Mouse (Mus musculus): Measurements from ENCODE around the gene Bola1. TPM values are rescaled to one million over a fixed set of nuclear protein-coding genes. Genes with fewer than 3 reads are reported as not detected.
"Not testable (repeated sequence)": the region's sequence is repeated elsewhere in the genome, so short reads cannot be mapped to it uniquely, and the experiment has no call there.

Bola1 gene
- polyA plus RNA-seq, 1 experiment = 55.4 TPM

GRCm38 (mm10) chr3:96239949-96240798 lies 20.7 kb upstream of the Bola1 start, which contains the start of gene Hist2h2aa2:
Gene Hist2h2aa2 (minus strand): TSS chr3:96240276.
- peaks cover 13% of the 10 kb centered on the region for H3K4me1 ChIP-seq (replicated peaks; ENCODE audit: control insufficient read depth, insufficient read depth, low read length)
- peak; percentile 53 for TF ChIP-seq POLR2A (IDR thresholded peaks at IDR 0.05; ENCODE audit: control insufficient read depth, extremely low read depth, insufficient read depth, low read length, poor library complexity)
- H3K27me3 ChIP-seq (ENCODE audit: control insufficient read depth, insufficient read depth, low read length); H3K36me3 ChIP-seq (ENCODE audit: control insufficient read depth, insufficient read depth, low read length): not testable (repeated sequence)
- peak; percentile 93 for DNase-seq
- H3K27ac ChIP-seq (ENCODE audit: control insufficient read depth, insufficient read depth, low read length) = peak within 1 kb of the TSS; percentile 91
- peak within 1 kb of the TSS; percentile 68 for H3K4me3 ChIP-seq (ENCODE audit: control insufficient read depth, insufficient read depth, low read length)
- WGBS = 3% methylated on average over 38 of the region's 85 CpGs

GRCm38 (mm10) chr3:96238954-96239793 lies 19.7 kb upstream of the Bola1 start, which contains the start of gene Hist2h3c2:
Gene Hist2h3c2 (minus strand): TSS chr3:96239127.
- WGBS = 2% methylated on average over 15 of the region's 68 CpGs
- not testable (repeated sequence) for H3K36me3 ChIP-seq (ENCODE audit: control insufficient read depth, insufficient read depth, low read length); DNase-seq; H3K27me3 ChIP-seq (ENCODE audit: control insufficient read depth, insufficient read depth, low read length)
- Histone ChIP-seq H3K27ac (ENCODE audit: control insufficient read depth, insufficient read depth, low read length) (peak within 1 kb of the TSS; percentile 91), H3K4me3 (ENCODE audit: control insufficient read depth, insufficient read depth, low read length) (peak within 1 kb of the TSS; percentile 68), H3K4me1 (replicated peaks; ENCODE audit: control insufficient read depth, insufficient read depth, low read length) (peaks cover 11% of the 10 kb centered on the region)

- TF ChIP-seq CTCF (IDR thresholded peaks at IDR 0.05; ENCODE audit: borderline replicate concordance, control insufficient read depth, extremely low read depth, insufficient read depth, low read length, poor library complexity) (no peak), POLR2A (IDR thresholded peaks at IDR 0.05; ENCODE audit: control insufficient read depth, extremely low read depth, insufficient read depth, low read length, poor library complexity) (no peak)
- Histone ChIP-seq H3K4me1 (replicated peaks; ENCODE audit: control insufficient read depth, insufficient read depth, low read length) (peaks cover 7% of the 10 kb centered on the region), H3K27me3 (ENCODE audit: control insufficient read depth, insufficient read depth, low read length) (no peaks in the 10 kb centered on the region), H3K4me3 (ENCODE audit: control insufficient read depth, insufficient read depth, low read length) (peak overlapping the region; percentile 45), H3K36me3 (ENCODE audit: control insufficient read depth, insufficient read depth, low read length) (no peaks in the 10 kb centered on the region), H3K27ac (ENCODE audit: control insufficient read depth, insufficient read depth, low read length) (peak overlapping the region; percentile 62)
- no peak for DNase-seq
- WGBS = 6% methylated on average over 12 of the region's 12 CpGs
These were observed 18.5 kb upstream of the Bola1 start for GRCm38 (mm10) chr3:96237904-96238511.

- DNase-seq = no peak
- H3K36me3 ChIP-seq (ENCODE audit: control insufficient read depth, insufficient read depth, low read length) = no peaks in the 10 kb centered on the region
- peak overlapping the region; percentile 26 for H3K4me3 ChIP-seq (ENCODE audit: control insufficient read depth, insufficient read depth, low read length)
- H3K27ac ChIP-seq (ENCODE audit: control insufficient read depth, insufficient read depth, low read length) = 0 out of 2 replicates have a peak overlapping the region, but pooled peaks have one; percentile 31
- TF ChIP-seq POLR2A (IDR thresholded peaks at IDR 0.05; ENCODE audit: control insufficient read depth, extremely low read depth, insufficient read depth, low read length, poor library complexity) (no peak), CTCF (IDR thresholded peaks at IDR 0.05; ENCODE audit: borderline replicate concordance, control insufficient read depth, extremely low read depth, insufficient read depth, low read length, poor library complexity) (no peak)
- H3K27me3 ChIP-seq (ENCODE audit: control insufficient read depth, insufficient read depth, low read length) = no peaks in the 10 kb centered on the region
- peaks cover 6% of the 10 kb centered on the region for H3K4me1 ChIP-seq (replicated peaks; ENCODE audit: control insufficient read depth, insufficient read depth, low read length)
- WGBS = 60% methylated on average over 7 of the region's 7 CpGs
These were observed 17.9 kb upstream of the Bola1 start for GRCm38 (mm10) chr3:96237335-96237903.

GRCm38 (mm10) chr3:96236834-96237334 lies 17.4 kb upstream of the Bola1 start:
- no peaks in the 10 kb centered on the region for H3K36me3 ChIP-seq (ENCODE audit: control insufficient read depth, insufficient read depth, low read length)
- no peak overlapping the region for H3K4me3 ChIP-seq (ENCODE audit: control insufficient read depth, insufficient read depth, low read length)
- TF ChIP-seq POLR2A (IDR thresholded peaks at IDR 0.05; ENCODE audit: control insufficient read depth, extremely low read depth, insufficient read depth, low read length, poor library complexity) (no peak), CTCF (IDR thresholded peaks at IDR 0.05; ENCODE audit: borderline replicate concordance, control insufficient read depth, extremely low read depth, insufficient read depth, low read length, poor library complexity) (no peak)
- WGBS = 80% methylated on average over 4 of the region's 4 CpGs
- H3K27ac ChIP-seq (ENCODE audit: control insufficient read depth, insufficient read depth, low read length) = no peak overlapping the region
- no peak for DNase-seq
- H3K4me1 ChIP-seq (replicated peaks; ENCODE audit: control insufficient read depth, insufficient read depth, low read length) = peaks cover 3% of the 10 kb centered on the region; the same call in 1 of the 2 replicates
- no peaks in the 10 kb centered on the region for H3K27me3 ChIP-seq (ENCODE audit: control insufficient read depth, insufficient read depth, low read length)

GRCm38 (mm10) chr3:96235836-96236235 lies 16.3 kb upstream of the Bola1 start:
- 79% methylated on average over 3 of the region's 3 CpGs for WGBS
- no peak overlapping the region for H3K27ac ChIP-seq (ENCODE audit: control insufficient read depth, insufficient read depth, low read length)
- no peaks in the 10 kb centered on the region for H3K36me3 ChIP-seq (ENCODE audit: control insufficient read depth, insufficient read depth, low read length)
- H3K4me3 ChIP-seq (ENCODE audit: control insufficient read depth, insufficient read depth, low read length) = no peak overlapping the region
- TF ChIP-seq CTCF (IDR thresholded peaks at IDR 0.05; ENCODE audit: borderline replicate concordance, control insufficient read depth, extremely low read depth, insufficient read depth, low read length, poor library complexity) = no peak
- TF ChIP-seq POLR2A (IDR thresholded peaks at IDR 0.05; ENCODE audit: control insufficient read depth, extremely low read depth, insufficient read depth, low read length, poor library complexity) = no peak
- peaks cover 3% of the 10 kb centered on the region; the same call in 1 of the 2 replicates for H3K4me1 ChIP-seq (replicated peaks; ENCODE audit: control insufficient read depth, insufficient read depth, low read length)
- no peaks in the 10 kb centered on the region for H3K27me3 ChIP-seq (ENCODE audit: control insufficient read depth, insufficient read depth, low read length)
- no peak for DNase-seq
